Mouse (Mus musculus) cortical plate, adult 2 months (tissue): ENCODE data around the gene Unc79.

Experiments used
- CTCF ChIP-seq: fragments of 200-500 bp; IDR thresholded peaks from 2 replicates; pipeline ENCODE4 v1.5.1; 2011; ENCODE audit warnings: mild to moderate bottlenecking, control low read depth, low read length; ENCODE audit not compliant: insufficient read depth; ENCODE audit errors: extremely low read depth
- POLR2A ChIP-seq: fragments of 200-500 bp; IDR thresholded peaks from 2 replicates; pipeline ENCODE4 v1.6.1; 2011; ENCODE audit warnings: mild to moderate bottlenecking, low read length, control low read depth; ENCODE audit not compliant: insufficient read depth; ENCODE audit errors: extremely low read depth

DNA sequence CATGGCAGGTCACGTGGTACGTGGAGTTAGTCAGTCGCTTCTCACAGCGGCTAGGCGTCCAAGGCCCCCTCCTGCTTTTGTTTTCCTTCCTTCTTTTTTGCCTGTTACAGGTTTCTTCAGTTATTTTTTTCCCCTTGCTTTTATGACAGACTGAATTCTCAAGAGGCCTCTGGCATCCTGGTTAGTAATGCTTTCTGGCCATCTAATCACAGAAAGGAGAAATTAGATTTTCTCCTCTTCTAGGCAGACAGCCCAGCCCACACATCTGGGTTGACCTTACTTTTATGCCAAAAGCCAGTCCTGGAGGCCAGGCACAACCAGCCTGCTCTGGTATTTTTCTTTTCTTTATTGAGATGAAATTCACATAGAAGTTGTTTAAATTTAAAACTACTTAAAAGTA, 94.1 kb downstream of the Unc79 start:
- TF ChIP-seq POLR2A: no peak
- no peak for TF ChIP-seq CTCF
